Mouse (Mus musculus) natural killer cell, adult 2 months (primary cell): ENCODE measurements at regions not wholly inside any gene's neighbourhood (a gene's known extent, or its start where the extent isn't known, plus 50 kb on each side); places are given as distances from the start of the nearest gene placed in this dataset.
A peak's percentile ranks its signal among the peaks of the same experiment; 100 is the strongest.

Experiments used
- DNase-seq, 2 experiments: peaks; one replicate each; pipeline ENCODE4 v3.0.0; 2022; ENCODE audit warnings: low spot score in 2 of 2

- DNase-seq, result no peak
These were observed 54.5 kb upstream of the Cmc1 start for GRCm38 (mm10) chr9:118204456-118204855.

- no peak for DNase-seq
These were observed 56.5 kb upstream of the Cmc1 start for GRCm38 (mm10) chr9:118206483-118206882.

GRCm38 (mm10) chr9:118219696-118220095 is 69.7 kb upstream of the Cmc1 start:
- DNase-seq, result no peak

GRCm38 (mm10) chr9:118221186-118221585 is 71.2 kb upstream of the Cmc1 start:
- DNase-seq, result no peak

GRCm38 (mm10) chr9:118227401-118228061 is 77.6 kb upstream of the Cmc1 start:
- DNase-seq, result peak; percentile 31 to 55

- DNase-seq, result peak; percentile 1 to 13
These were observed 78.9 kb upstream of the Cmc1 start for GRCm38 (mm10) chr9:118228691-118229427.

GRCm38 (mm10) chr9:118240711-118241110 is 90.7 kb upstream of the Cmc1 start:
- DNase-seq, result no peak

- DNase-seq, result no peak
These were observed 97.0 kb upstream of the Cmc1 start for GRCm38 (mm10) chr9:118246820-118247628.

- DNase-seq, result peak; percentile 16 to 17
These were observed 103.9 kb upstream of the Cmc1 start for GRCm38 (mm10) chr9:118253829-118254228.

GRCm38 (mm10) chr9:118255200-118255733 is 105.3 kb upstream of the Cmc1 start:
- no peak for DNase-seq

- no peak for DNase-seq
These were observed 105.8 kb upstream of the Cmc1 start for GRCm38 (mm10) chr9:118255751-118256266.

GRCm38 (mm10) chr9:118266298-118266697 is 116.3 kb upstream of the Cmc1 start:
- DNase-seq, result no peak

- DNase-seq, result no peak
These were observed 121.7 kb upstream of the Cmc1 start for GRCm38 (mm10) chr9:118271681-118272080.

- DNase-seq, result peak; percentile 40 to 72
These were observed 122.9 kb upstream of the Cmc1 start for GRCm38 (mm10) chr9:118272713-118273407.

- no peak for DNase-seq
These were observed 135.5 kb upstream of the Cmc1 start for GRCm38 (mm10) chr9:118285481-118285880.

- no peak for DNase-seq
These were observed 137.6 kb upstream of the Cmc1 start for GRCm38 (mm10) chr9:118287606-118288005.

GRCm38 (mm10) chr9:118292836-118293235 is 142.9 kb upstream of the Cmc1 start:
- no peak for DNase-seq

- DNase-seq, result no peak
These were observed 144.0 kb upstream of the Cmc1 start for GRCm38 (mm10) chr9:118294011-118294410.

GRCm38 (mm10) chr9:118302785-118303384 is 152.9 kb upstream of the Cmc1 start:
- no peak for DNase-seq

- no peak for DNase-seq
These were observed 159.5 kb upstream of the Eomes start for GRCm38 (mm10) chr9:118318357-118319140.
